Mouse (Mus musculus): ENCODE results near the gene Irf8. TPM values are rescaled to one million over a fixed set of nuclear protein-coding genes. Genes with fewer than 3 reads are reported as not detected.

The Irf8 gene
- polyA plus RNA-seq, 1 experiment from 2014 or later, result 5.6 TPM

DNA sequence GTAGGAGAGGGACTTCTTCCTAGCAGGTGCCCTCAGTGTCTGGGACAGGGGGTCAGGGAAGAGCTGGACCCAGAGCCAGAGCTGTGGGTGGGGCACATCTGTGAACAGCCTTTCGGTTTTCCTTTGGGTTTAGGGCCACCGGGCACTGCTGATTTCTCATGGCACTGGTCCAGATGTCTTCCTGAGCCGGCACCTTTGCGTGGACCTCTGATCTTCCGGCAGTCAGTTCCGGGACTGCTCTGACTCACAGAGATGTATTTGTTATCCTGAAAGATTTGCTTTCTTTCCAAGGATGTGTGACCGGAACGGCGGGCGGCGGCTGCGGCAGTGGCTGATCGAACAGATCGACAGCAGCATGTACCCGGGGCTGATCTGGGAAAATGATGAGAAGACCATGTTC is 3.4 kb downstream of the Irf8 start:
- no peak overlapping the region for H3K4me2 ChIP-seq
- H3K4me3 ChIP-seq, result no peak overlapping the region
- no peak for ATAC-seq (ENCODE audit: insufficient number of reproducible peaks, low FRiP score)
- peaks cover 54% of the 10 kb centered on the region for H3K27me3 ChIP-seq (replicated peaks)
- H3K4me1 ChIP-seq (replicated peaks), result peaks cover 20% of the 10 kb centered on the region
- no peaks in the 10 kb centered on the region for H3K36me3 ChIP-seq
- H3K27ac ChIP-seq (ENCODE audit: poor library complexity, severe bottlenecking), result no peak overlapping the region
- WGBS, result 70% methylated on average over 15 of the region's 15 CpGs
- H3K9me3 ChIP-seq (replicated peaks), result no peaks in the 10 kb centered on the region
- H3K9ac ChIP-seq, result no peak overlapping the region

DNA sequence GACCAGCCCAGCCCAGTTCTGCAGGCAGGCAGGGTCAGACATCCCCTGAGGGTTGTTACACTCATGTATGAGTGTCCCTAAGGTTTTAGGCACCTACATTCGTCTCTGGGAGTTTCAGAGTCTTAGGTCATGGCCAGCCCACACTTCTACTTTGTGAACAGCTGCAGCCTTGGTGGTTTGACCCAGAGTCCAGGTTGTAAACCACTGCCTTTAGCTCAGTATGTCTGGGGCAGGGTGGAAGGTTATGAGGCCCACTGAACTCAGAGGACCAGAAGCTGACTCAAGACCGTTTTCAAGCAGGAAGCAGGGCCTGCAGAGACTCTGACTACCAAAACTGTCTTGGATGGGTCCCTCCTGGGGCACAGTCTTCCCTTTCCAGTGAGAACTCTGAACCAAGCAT is 4.4 kb downstream of the Irf8 start:
- Histone ChIP-seq H3K4me3 (no peak overlapping the region), H3K27ac (ENCODE audit: poor library complexity, severe bottlenecking) (no peak overlapping the region), H3K27me3 (replicated peaks) (peaks cover 51% of the 10 kb centered on the region), H3K4me2 (no peak overlapping the region), H3K36me3 (no peaks in the 10 kb centered on the region), H3K9ac (no peak overlapping the region), H3K4me1 (replicated peaks) (peaks cover 19% of the 10 kb centered on the region), H3K9me3 (replicated peaks) (no peaks in the 10 kb centered on the region)
- 64% methylated on average over 2 of the region's 2 CpGs for WGBS
- ATAC-seq (ENCODE audit: insufficient number of reproducible peaks, low FRiP score), result no peak

- H3K9me3 ChIP-seq (replicated peaks), result no peaks in the 10 kb centered on the region
- peaks cover 48% of the 10 kb centered on the region for H3K27me3 ChIP-seq (replicated peaks)
- WGBS, result 87% methylated on average over 17 of the region's 17 CpGs
- H3K4me2 ChIP-seq, result no peak overlapping the region
- H3K36me3 ChIP-seq, result no peaks in the 10 kb centered on the region
- peaks cover 16% of the 10 kb centered on the region for H3K4me1 ChIP-seq (replicated peaks)
- no peak overlapping the region for H3K9ac ChIP-seq
- H3K27ac ChIP-seq (ENCODE audit: poor library complexity, severe bottlenecking), result no peak overlapping the region
- no peak for ATAC-seq (ENCODE audit: insufficient number of reproducible peaks, low FRiP score)
- no peak overlapping the region for H3K4me3 ChIP-seq
Observed at GRCm38 (mm10) chr8:120741001-120741400, 4.8 kb downstream of the Irf8 start.

GRCm38 (mm10) chr8:120741815-120742530 is 5.8 kb downstream of the Irf8 start:
- Histone ChIP-seq H3K9ac (no peak overlapping the region), H3K27ac (ENCODE audit: poor library complexity, severe bottlenecking) (no peak overlapping the region), H3K36me3 (no peaks in the 10 kb centered on the region), H3K27me3 (replicated peaks) (peaks cover 43% of the 10 kb centered on the region), H3K9me3 (replicated peaks) (no peaks in the 10 kb centered on the region), H3K4me3 (no peak overlapping the region), H3K4me2 (no peak overlapping the region), H3K4me1 (replicated peaks) (peaks cover 12% of the 10 kb centered on the region)
- WGBS, result 82% methylated on average over 15 of the region's 15 CpGs
- ATAC-seq (ENCODE audit: insufficient number of reproducible peaks, low FRiP score), result no peak

DNA sequence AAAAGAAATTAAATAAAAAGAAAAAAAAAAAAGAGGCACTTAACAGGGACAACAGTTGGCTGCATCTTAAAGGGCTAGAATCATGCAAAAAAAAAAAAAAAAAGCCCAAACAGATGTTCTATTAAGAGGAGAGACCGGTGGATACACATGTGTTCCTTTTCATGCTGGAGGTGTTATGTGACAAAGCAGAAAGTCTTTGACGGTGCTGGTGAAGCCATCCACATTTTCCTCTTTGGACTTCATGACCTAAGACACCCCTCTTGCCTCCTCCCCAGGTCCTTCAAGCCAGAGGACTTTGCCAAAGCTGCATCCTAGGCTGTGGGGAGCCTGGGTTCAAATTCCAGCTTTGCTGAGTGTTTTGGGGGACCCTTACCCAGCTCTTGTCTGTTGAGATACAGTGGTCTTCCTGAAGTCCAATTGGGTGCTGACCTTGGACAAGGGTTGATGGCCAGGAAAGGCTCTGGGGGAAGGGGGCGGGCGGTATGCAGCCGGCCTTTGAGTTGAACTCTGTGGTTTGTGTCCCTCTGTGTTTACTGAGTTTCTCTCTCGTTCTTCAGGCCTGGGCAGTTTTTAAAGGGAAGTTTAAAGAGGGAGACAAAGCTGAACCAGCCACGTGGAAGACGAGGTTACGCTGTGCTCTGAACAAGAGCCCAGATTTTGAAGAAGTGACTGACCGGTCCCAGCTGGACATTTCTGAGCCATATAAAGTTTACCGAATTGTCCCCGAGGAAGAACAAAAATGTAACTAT is 7.2 kb downstream of the Irf8 start:
- no peak overlapping the region for H3K4me3 ChIP-seq
- no peaks in the 10 kb centered on the region for H3K9me3 ChIP-seq (replicated peaks)
- WGBS, result 75% methylated on average over 12 of the region's 12 CpGs
- H3K27ac ChIP-seq (ENCODE audit: poor library complexity, severe bottlenecking), result no peak overlapping the region
- ATAC-seq (ENCODE audit: insufficient number of reproducible peaks, low FRiP score), result no peak
- no peak overlapping the region for H3K9ac ChIP-seq
- no peak overlapping the region for H3K4me2 ChIP-seq
- H3K4me1 ChIP-seq (replicated peaks), result peaks cover 12% of the 10 kb centered on the region
- H3K27me3 ChIP-seq (replicated peaks), result peaks cover 29% of the 10 kb centered on the region
- no peaks in the 10 kb centered on the region for H3K36me3 ChIP-seq

DNA sequence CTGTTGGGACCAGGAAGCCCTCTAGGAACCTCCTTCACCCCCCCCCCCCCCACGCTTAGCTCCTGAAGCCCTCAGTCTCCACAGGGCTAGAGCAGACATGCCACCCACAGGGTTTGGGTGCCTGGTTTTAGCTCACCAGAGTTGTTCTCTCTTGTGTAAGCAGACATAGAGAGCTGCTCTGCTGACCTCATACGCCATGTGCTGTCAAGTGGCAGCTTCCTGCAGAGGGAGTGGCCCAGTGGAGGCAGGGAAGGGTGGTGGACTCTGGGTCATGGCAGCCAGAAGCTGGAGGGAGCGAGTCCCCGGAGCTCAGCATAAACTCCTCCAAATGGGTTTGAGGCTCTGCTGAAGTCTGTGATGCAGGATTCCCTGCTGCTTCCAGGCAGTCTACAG is 7.7 kb downstream of the Irf8 start:
- H3K9me3 ChIP-seq (replicated peaks), result no peaks in the 10 kb centered on the region
- no peak overlapping the region for H3K4me2 ChIP-seq
- H3K27me3 ChIP-seq (replicated peaks), result peaks cover 26% of the 10 kb centered on the region
- H3K36me3 ChIP-seq, result no peaks in the 10 kb centered on the region
- no peak overlapping the region for H3K27ac ChIP-seq (ENCODE audit: poor library complexity, severe bottlenecking)
- H3K4me3 ChIP-seq, result no peak overlapping the region
- WGBS, result 59% methylated on average over 4 of the region's 4 CpGs
- no peak overlapping the region for H3K9ac ChIP-seq
- ATAC-seq (ENCODE audit: insufficient number of reproducible peaks, low FRiP score), result no peak
- peaks cover 11% of the 10 kb centered on the region for H3K4me1 ChIP-seq (replicated peaks)

GRCm38 (mm10) chr8:120744448-120744847 is 8.3 kb downstream of the Irf8 start:
- H3K4me3 ChIP-seq, result no peak overlapping the region
- H3K9me3 ChIP-seq (replicated peaks), result no peaks in the 10 kb centered on the region
- no peak overlapping the region for H3K9ac ChIP-seq
- no peak overlapping the region for H3K27ac ChIP-seq (ENCODE audit: poor library complexity, severe bottlenecking)
- H3K4me2 ChIP-seq, result no peak overlapping the region
- no peak for ATAC-seq (ENCODE audit: insufficient number of reproducible peaks, low FRiP score)
- peaks cover 26% of the 10 kb centered on the region for H3K27me3 ChIP-seq (replicated peaks)
- H3K4me1 ChIP-seq (replicated peaks), result peaks cover 6% of the 10 kb centered on the region
- 67% methylated on average over 5 of the region's 5 CpGs for WGBS
- no peaks in the 10 kb centered on the region for H3K36me3 ChIP-seq

DNA sequence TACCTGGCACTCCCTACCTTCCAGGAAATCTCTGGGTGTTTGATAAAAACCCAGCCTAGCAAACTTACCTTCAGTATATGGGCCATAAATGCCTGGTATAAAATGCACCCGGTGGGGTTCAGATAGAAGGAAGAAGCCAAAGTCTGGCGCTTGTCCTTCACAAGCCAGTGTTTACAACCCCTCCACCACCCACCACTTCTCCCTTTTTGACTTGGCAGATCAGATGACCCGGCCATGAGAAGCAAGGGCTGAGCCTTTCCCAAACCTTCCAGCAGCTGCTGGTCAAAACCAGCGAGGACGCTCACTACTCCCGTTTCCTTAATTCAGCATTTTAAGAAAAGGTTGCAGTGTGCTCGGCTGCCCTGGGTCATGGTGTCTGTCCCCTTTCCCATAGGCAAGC is 9.1 kb downstream of the Irf8 start:
- no peak for ATAC-seq (ENCODE audit: insufficient number of reproducible peaks, low FRiP score)
- WGBS, result 71% methylated on average over 7 of the region's 7 CpGs
- peaks cover 18% of the 10 kb centered on the region for H3K27me3 ChIP-seq (replicated peaks)

GRCm38 (mm10) chr8:120746007-120746701 is 10.0 kb downstream of the Irf8 start:
- Histone ChIP-seq H3K4me1 (replicated peaks) (peaks cover 6% of the 10 kb centered on the region), H3K9ac (no peak overlapping the region), H3K27me3 (replicated peaks) (0 out of 2 replicates have a peak, but pooled peaks cover 17% of the 10 kb centered on the region), H3K4me3 (no peak overlapping the region), H3K36me3 (no peaks in the 10 kb centered on the region), H3K27ac (ENCODE audit: poor library complexity, severe bottlenecking) (no peak overlapping the region), H3K9me3 (replicated peaks) (no peaks in the 10 kb centered on the region), H3K4me2 (no peak overlapping the region)
- 79% methylated on average over 18 of the region's 18 CpGs for WGBS
- no peak for ATAC-seq (ENCODE audit: insufficient number of reproducible peaks, low FRiP score)

More for the DNA sequence above, 9.1 kb downstream of the Irf8 start:
- Histone ChIP-seq H3K9me3 (replicated peaks) (no peaks in the 10 kb centered on the region), H3K4me1 (replicated peaks) (peaks cover 6% of the 10 kb centered on the region), H3K27ac (ENCODE audit: poor library complexity, severe bottlenecking) (no peak overlapping the region), H3K4me3 (no peak overlapping the region), H3K36me3 (no peaks in the 10 kb centered on the region), H3K9ac (no peak overlapping the region), H3K4me2 (no peak overlapping the region)

DNA sequence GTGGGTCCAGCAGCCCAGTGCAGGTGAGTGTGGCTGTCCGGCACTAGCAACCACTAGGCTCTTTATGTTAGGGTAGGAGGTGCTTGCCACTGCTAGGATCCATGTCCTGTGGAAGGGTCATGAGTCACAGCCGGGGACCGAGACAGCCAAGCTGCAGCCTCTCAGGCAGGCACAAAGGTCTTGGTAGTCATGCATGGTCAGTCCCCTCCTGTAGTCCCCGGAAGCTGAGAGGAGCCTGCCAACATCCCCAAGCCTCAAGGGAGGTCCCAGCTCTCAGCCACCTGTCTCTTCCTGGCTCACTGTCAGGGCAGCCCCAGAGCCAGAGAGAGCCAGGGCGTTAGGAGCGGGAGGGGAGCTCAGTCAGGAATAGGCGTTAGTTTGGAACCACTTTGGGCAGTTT is 11.1 kb downstream of the Irf8 start:
- Histone ChIP-seq H3K4me1 (replicated peaks) (peaks cover 18% of the 10 kb centered on the region), H3K4me3 (no peak overlapping the region), H3K4me2 (no peak overlapping the region), H3K27me3 (replicated peaks) (0 out of 2 replicates have a peak, but pooled peaks cover 14% of the 10 kb centered on the region), H3K9me3 (replicated peaks) (no peaks in the 10 kb centered on the region), H3K27ac (ENCODE audit: poor library complexity, severe bottlenecking) (no peak overlapping the region), H3K9ac (no peak overlapping the region), H3K36me3 (no peaks in the 10 kb centered on the region)
- no peak for ATAC-seq (ENCODE audit: insufficient number of reproducible peaks, low FRiP score)
- 76% methylated on average over 7 of the region's 7 CpGs for WGBS

DNA sequence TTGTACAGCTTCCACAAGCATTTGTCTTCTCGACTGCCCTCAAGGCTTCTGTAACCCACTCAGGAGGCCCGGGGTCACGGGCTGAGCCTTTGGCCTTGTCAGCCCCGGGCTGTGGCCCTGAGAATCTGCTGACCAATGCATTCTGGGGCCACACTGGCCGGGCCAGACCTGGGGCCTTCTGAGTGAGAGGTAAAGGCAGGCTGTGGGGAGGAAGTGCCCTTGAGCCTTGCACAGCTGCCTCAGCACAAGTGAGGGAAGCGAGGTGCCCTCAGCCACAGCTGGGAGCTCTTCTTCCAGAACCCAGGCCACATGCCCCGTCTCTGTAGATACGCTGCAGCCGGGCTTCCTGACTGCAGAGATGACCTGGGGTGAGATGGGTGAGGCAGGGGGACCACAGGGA is 14.5 kb downstream of the Irf8 start:
- ATAC-seq (ENCODE audit: insufficient number of reproducible peaks, low FRiP score), result no peak
- Histone ChIP-seq H3K27ac (ENCODE audit: poor library complexity, severe bottlenecking) (no peak overlapping the region), H3K9me3 (replicated peaks) (no peaks in the 10 kb centered on the region), H3K36me3 (no peaks in the 10 kb centered on the region), H3K4me3 (no peak overlapping the region), H3K9ac (no peak overlapping the region), H3K4me2 (no peak overlapping the region), H3K4me1 (replicated peaks) (peaks cover 18% of the 10 kb centered on the region), H3K27me3 (replicated peaks) (peaks cover 24% of the 10 kb centered on the region)
- WGBS, result 74% methylated on average over 9 of the region's 9 CpGs
